Mouse (Mus musculus) adrenal gland, adult (tissue): Measurements from ENCODE around the gene Kcnh1.
A peak's percentile ranks its signal among the peaks of the same experiment; 100 is the strongest.

Source experiments
- DNase-seq, 2 experiments: peaks; one replicate each; pipeline ENCODE4 v3.0.0; 2022 to 2023; ENCODE audit warnings: low spot score in 1 of 2; ENCODE audit not compliant: inconsistent age in 2 of 2

The Kcnh1 gene

GRCm38 (mm10) chr1:192190508-192191321 is at the start of gene Kcnh1:
TSS of gene Kcnh1 (plus strand) at chr1:192190774.
- peak; percentile 91 to 96 for DNase-seq

GRCm38 (mm10) chr1:192151179-192151578 is 39.4 kb upstream of the Kcnh1 start:
- no peak for DNase-seq

DNA sequence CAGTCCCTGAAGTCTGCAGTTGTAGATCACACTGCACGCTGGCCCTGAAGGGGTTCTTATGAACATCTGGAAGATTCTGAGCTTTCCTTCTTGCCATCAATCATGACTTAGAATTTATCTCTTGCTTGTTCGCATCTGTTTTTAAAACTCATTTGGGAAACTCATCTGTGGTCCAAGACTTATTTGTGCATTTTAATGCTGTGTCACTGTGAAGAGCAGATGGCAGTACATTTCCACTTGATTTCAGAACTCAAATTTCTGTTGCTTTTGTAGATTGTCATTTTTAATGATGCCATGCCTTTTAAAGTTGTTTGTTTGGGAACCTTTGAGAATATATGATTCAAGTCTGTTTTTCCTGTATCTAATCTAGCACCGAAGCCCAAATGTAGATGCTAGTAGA is 19.1 kb upstream of the Kcnh1 start:
- DNase-seq, result no peak

DNA sequence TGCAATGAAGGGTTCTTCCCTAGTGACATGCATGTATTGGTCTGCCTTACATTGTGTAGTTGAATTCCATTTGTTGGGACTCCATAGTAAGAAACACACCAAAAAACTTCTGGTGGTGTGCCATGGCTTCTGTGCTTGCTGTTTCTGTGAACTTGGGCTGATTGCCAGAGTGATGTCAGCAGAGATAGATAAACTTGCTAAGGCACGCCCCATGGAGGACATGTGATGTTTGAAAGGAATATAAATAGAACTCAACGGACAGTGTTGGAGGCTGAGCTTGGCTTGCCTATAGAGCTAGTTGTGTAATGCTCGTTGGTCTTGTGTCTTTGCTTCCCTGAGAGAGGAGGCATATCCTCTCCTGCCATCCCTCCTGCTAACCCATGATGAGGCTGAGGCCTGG is 10.7 kb upstream of the Kcnh1 start:
- no peak for DNase-seq

DNA sequence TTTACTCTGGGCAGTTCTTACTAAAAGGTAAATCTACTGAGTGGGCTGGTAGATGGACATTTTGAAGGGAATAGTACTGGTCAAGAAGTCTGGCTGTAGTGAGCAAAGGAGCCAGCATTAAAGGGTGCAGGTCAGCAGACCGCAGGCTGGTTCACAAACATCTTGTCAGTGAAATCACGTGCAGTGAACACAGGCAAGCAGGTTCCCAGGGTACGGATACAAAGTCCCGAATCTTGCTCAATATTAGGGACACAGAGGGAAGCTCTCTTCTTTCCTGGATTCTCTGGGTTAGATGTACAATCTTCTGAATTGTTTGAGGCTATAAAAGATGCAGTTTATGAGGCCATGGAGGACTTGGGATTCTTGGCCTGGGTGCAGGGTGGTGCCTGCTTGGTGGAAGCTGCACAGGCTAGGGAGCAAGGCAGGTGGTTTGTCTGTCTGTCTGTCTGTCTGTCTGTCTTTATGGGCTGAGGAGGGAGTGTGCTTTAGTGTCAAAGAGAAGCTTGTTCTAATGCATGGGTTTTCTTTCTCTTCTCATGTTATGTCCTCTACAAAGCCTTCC is 8.8 kb upstream of the Kcnh1 start:
- no peak for DNase-seq

GRCm38 (mm10) chr1:192189056-192189455 is 1.5 kb upstream of the Kcnh1 start:
- DNase-seq, result peak; percentile 17 to 80

DNA sequence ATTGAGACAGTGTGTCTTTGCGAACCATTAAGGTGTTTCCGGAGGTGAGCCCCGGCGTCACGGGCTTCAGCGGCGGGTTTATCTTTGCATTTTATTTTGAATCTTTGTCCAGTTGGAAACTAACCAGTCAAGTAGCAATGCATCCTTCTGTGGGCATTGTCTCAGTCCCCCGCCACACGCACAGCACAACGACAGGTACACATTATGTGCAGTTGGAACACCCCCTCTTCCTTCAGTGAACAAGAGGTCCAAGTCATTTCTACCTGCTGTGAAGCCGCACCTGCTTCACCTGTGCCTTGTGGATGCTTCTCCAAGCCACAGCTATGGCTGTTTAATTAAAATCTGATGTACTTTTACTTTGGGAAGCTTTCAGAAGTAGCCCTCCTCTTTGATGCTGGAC is 803 bp upstream of the Kcnh1 start:
- no peak for DNase-seq

DNA sequence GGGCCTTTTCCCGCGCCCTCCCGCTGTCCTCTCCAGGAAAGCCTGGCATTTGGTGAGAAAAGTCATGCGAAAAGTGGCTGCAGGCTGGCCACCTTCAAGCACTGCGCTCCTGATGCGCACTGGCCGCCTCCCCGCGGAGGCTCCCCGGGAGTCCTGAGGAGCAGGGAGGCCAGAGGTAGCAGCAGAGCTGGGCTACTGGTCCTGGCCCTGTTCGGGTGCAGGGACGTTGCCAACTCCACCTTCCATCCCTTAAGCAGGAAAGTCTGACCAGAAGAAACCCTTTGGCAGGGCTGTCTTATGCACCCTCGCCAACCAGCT is 707 bp downstream of the Kcnh1 start:
- peak in 1 of 2 experiments; percentile 32 for DNase-seq

- DNase-seq, result no peak
Observed at GRCm38 (mm10) chr1:192191859-192192258, 1.3 kb downstream of the Kcnh1 start.

DNA sequence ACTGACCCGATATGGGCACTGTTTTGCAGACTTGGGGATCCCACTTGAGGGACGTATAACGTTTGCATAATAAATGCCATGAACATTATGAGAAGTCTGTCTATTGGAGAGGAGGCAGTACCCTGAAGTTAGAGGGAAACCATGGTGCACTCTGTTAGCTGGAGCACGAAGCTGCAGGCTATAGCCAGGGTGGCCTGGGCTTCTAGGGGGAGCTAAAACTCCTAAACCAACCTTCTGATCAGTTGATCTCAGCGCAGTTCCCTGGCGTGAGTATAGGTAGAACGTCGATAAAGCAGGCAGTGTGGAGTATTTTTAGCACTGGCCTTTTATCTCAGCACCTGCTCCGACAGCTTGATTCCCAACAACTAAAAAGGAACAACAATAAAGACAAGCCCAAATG is 2.1 kb downstream of the Kcnh1 start:
- no peak for DNase-seq

DNA sequence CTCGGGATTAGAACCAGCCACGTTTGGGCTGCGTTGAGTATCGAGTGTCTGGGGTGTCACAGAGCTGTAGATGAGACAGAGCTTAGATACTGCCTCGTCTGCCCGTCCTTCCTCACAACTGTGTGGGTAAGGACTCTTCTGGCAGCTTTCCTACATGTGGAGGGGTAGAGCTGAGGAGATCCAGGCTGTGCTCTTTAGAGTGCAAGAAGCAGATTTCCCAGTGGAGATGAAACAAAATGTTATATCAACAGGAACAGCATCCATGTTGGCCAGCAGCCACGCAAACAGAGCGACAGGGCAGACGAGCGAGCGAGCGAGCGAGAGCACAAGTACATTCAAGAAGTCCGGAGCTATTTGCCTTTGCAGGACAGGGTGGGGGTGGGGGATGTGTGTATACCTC is 3.1 kb downstream of the Kcnh1 start:
- DNase-seq, result no peak

DNA sequence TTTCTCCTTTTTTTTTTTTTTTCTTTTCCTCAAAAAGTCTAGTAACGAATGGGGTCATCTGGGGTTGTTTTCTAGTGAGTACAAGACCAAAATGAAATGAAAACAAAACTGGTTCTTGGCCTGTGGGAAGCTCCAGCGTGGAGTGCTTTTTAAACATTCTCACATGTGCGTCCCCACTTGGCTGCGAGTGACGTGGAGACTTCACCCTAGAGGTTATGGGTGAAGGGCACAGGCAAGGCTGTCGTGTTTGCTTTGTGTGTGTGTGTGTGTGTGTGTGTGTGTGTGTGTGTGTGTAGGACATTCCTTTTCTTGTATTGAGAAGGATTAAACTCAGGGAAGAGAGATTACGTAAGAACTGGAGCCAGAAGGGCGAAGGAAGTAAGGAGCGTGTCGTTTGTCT is 6.9 kb downstream of the Kcnh1 start:
- no peak for DNase-seq

GRCm38 (mm10) chr1:192202936-192203335 is 12.4 kb downstream of the Kcnh1 start:
- DNase-seq, result no peak

DNA sequence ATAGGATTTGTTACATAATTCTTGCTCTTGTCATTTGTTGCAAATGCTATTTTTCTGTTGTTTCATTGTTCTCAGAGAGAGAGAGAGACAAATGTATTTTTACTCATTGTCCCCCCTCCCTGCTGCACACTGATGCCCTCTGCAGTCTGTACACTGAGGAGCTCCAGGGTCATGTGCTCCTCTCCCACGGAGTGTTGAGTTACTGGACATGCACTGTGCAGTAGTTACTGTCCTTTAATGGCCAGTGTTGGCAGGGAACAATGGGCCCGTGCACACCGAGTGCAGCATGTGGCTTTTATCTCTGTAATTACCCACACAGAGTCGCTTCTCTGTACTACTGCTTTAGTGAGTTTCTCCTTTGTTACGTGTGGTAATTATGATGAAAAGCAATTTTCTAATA is 17.4 kb downstream of the Kcnh1 start:
- DNase-seq, result no peak

- DNase-seq, result no peak
Observed at GRCm38 (mm10) chr1:192212448-192212847, 21.9 kb downstream of the Kcnh1 start.

DNA sequence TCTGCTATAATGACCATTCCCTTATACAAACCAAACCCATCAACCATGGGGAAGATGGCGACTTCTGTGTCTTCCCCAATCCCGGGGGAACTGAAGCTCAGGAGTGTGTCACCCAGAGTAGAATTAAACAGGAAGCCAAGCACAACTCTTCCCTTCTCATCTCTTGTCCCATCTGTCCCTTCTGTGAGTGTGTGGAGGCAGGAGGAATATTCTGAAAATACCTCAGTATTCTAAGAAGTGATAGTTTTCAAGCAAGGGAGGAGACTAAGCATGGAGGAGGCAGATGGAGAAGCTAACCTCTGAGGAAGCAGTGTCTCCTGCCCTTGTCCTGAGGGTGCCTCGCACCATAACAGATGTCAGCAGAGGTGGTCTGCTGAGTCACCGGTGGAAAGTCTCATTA is 24.1 kb downstream of the Kcnh1 start:
- no peak for DNase-seq

GRCm38 (mm10) chr1:192220156-192220555 is 29.6 kb downstream of the Kcnh1 start:
- DNase-seq, result peak; percentile 68 to 82

GRCm38 (mm10) chr1:192224161-192224560 is 33.6 kb downstream of the Kcnh1 start:
- DNase-seq, result no peak

DNA sequence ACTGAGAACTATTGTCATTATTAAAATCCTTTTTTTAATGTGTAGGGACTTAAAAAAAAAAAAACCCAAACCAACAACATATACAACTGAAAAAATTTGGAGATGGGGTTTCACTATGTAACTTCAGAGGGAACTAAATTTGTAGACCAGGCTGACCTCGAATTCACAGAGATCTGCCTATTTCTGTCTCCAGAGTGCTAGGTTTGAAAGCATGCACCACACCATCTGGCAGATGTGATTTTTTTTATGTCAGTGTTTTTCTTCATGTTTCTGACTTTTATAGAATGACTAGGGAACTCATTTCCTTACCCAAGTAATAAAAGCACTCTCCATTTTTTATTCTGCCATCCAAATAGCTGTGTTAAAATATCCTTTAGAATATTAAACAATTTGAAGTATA is 42.1 kb downstream of the Kcnh1 start:
- no peak for DNase-seq

- peak; percentile 63 to 77 for DNase-seq
Observed at GRCm38 (mm10) chr1:192246836-192247235, 56.3 kb downstream of the Kcnh1 start.

DNA sequence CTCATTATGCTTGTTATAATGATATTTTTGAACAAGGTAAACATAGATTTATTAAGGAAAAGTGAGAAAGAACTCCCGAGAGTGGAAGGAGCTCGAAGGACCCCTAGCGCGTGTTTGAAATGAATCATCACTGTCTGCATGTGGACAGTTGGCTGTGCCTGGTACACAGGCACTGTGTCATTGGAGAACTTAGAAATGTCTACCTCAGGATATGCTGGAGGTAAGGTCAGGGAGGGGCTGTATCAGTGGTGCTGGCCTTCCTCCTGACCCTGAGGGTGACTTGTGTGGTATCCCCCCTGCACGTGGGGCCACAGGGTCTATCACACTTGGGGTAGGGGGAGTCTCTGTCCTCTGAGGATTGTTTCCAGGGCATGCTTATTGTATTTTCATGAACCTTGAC is 68.6 kb downstream of the Kcnh1 start:
- DNase-seq, result no peak

DNA sequence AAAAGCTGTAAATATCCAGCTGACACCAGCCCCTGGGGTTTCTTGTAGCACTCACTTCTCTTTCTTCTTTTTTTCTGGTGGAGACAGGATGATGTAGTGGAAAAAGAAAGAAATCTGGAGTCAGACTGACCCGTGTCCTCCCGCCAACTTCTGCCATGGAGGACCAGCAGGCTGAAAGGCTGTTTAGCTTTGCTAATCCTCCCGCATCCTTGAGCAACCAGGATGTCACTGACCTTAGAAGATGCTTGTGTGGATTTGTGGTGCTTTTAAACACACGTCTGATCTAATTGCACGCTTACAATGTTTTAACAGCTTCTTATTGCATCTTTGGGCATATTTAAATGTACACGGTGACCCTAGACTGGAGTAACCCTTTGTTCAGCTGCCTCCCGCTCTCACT is 69.0 kb downstream of the Kcnh1 start:
- DNase-seq, result no peak

GRCm38 (mm10) chr1:192265704-192266103 is 75.1 kb downstream of the Kcnh1 start:
- no peak for DNase-seq
